Mouse (Mus musculus) frontal cortex, adult (tissue): ENCODE measurements around the gene Ldlrap1.
A peak's percentile ranks its signal among the peaks of the same experiment; 100 is the strongest.

Source experiments
- ATAC-seq: cut with Nextera tagmentation; 2 replicates; pipeline ENCODE4 v1.9.2; 2017; ENCODE audit warnings: mild to moderate bottlenecking, moderate library complexity, mixed read lengths; ENCODE audit not compliant: low TSS enrichment

The Ldlrap1 gene

DNA sequence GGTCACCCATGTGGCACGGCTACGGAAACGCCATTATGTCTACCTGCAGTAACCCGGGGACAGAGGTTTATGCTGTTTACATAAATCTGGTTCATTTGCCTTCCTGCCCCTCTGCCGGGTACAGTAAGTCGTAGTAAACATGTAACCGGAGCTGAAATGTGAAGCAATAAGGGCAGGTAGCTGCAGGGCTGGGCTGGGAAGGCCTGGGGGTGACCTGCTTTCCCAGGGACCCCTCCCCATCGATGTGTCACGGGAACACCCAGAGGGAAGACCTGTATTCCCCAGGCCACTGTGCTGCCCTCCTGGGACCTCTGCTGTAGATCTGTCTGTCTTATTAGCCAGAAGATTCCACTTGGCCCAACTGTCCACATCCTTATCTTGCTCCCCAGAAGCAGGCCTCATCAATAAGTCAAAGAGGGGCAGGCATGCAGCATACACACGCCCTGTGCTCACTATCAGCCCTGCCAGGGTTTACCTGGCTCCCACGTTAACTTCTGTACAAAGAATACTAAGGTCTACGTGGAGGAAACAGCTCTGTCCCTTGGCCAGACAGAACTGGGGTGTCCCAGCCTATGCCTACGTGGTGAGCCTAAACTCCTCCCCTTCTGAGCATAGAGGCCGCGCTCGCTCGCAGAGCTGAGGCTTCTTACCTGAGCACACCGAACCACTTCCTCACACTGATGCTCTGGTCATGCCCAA is 16.0 kb downstream of the Ldlrap1 start:
- no peak for ATAC-seq

GRCm38 (mm10) chr4:134750825-134751224 is 17.0 kb downstream of the Ldlrap1 start:
- no peak for ATAC-seq

- no peak for ATAC-seq
Measured at GRCm38 (mm10) chr4:134750263-134750662, 17.6 kb downstream of the Ldlrap1 start.

DNA sequence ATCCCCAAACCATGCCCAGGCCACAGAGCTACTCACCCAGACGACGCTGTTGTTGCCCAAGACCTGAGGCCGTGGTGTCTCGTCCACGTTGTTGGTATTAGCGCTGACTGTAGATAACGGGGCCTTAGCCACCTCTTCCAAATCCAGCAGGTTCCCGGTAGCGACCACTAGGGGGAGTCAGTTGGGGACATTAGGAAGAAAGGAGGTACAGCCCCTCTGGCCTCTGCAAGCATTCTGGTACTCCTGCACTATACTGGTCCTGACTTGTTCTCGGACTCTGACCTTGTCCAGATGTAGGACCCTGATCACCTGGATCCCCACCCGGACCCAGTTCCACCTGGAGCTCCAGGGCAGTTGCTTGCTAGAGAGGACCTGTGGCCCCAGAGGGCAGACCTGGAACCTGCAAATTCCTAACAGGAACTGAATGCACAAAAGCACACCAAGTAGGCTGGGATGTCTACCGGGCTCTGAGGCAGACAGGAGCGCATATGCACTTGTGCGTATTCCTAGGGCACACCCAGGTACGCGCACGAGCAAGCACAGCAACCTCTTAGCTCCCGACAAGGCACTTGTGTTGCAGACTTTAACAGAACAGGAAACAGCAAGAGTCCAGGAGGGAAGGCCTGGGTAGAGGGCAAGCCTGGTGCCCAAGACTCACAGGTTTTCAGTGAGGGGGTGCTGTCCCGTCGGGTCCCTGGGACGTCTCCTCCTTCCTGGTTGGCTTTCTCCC is 18.4 kb downstream of the Ldlrap1 start:
- no peak for ATAC-seq

GRCm38 (mm10) chr4:134745900-134746661 is 21.7 kb downstream of the Ldlrap1 start:
- ATAC-seq: peak; percentile 67

DNA sequence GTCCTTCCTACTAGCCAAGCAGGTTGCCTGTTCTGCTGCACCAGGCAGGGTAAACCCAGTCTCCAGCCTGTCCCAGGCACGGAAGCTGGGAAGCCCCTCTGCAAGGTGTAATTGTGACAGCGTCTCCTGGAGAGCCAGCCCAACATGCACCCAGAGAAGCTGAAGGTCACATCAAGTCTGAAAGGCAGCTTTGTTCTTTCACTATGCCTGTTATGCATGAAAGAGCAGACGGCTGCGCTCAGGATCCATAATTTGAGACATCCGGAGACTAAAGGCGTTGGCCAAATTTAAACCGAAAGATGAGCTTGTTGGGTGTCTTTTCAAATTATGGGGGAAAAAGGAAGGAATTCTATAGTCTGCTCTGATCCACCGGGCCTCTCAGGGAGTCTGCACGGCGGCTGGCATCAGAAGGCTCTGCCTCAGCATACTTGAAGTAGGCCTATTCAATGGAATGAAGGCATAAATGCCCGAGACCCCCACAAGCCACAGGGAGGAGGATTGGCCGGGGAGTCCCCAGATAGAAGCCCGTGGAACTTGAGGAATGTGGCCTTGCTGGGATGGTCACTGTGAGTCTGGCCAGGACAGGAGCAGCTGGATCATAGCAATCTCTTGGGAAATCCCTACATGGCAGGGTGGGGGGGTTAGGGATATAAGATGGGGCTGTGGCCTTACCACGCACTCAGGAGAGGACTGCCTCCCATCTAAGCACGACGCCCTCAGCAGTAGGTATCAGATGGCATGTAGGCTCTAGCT is 23.8 kb downstream of the Ldlrap1 start:
- no peak for ATAC-seq

GRCm38 (mm10) chr4:134741949-134742348 is 25.9 kb downstream of the Ldlrap1 start:
- no peak for ATAC-seq

- ATAC-seq: no peak
Measured at GRCm38 (mm10) chr4:134740186-134740585, 27.6 kb downstream of the Ldlrap1 start.

DNA sequence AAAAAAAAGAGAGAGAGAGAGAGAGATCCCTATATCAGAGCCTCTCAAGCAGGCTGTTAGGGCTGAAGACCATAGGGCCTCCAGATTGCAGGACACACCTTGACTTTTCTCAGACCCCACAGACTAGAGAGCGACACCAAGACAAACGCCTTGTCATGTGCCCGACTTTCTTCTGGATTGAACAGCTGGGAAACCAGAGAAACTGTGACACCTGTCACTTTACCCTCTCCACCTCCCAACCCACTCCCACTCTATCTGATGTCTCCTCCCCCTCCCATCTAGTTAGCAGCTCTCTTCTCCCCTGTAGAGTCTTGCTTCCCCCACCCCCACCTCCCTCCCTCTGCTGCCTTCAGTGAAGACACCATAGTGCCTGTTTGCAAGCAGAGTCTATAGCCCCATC is 28.3 kb downstream of the Ldlrap1 start:
- ATAC-seq: no peak

GRCm38 (mm10) chr4:134737365-134737910 is 30.4 kb downstream of the Ldlrap1 start:
- ATAC-seq: no peak

DNA sequence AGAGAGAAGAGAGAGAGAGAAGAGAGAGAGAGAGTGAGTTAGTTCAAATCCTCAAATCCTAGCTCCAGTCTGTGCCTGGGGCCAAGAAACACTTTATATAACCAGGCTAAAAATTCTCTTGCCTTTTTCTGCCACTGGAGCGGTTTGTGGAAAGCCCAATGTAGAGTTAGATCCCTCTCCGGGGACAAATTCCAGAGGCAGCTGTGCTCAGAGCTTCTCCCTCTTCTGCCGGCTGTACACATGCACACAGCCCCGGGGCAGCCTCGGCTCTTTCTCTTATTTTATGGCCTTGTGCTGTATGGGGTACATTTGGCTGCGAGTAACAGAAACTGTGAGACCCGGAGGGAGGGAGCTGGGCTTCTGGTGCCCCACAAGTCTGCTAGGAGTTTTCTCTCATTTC is 31.7 kb downstream of the Ldlrap1 start:
- peak; percentile 93 for ATAC-seq

DNA sequence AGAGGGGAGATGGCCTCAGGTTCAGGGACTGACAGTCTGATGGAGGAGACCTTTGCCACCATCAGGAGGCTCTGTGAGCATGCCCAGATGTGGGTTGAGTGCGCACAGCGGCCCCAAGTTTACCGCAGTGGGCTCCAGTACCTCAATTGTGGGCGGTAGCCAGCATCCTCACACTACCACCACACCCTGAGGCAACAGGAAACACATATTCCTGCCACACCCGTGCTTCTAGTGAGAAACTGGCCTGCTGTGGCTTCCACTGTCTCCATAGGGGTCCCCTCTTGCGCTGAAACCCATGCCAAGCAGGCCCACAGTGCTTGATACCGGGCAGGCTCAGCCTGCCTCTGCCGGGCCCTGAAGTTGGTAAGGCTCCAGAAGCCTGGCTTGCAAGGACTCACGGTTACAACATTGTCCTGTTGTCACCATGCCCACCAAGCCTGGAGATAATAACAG is 33.2 kb downstream of the Ldlrap1 start:
- ATAC-seq: no peak

DNA sequence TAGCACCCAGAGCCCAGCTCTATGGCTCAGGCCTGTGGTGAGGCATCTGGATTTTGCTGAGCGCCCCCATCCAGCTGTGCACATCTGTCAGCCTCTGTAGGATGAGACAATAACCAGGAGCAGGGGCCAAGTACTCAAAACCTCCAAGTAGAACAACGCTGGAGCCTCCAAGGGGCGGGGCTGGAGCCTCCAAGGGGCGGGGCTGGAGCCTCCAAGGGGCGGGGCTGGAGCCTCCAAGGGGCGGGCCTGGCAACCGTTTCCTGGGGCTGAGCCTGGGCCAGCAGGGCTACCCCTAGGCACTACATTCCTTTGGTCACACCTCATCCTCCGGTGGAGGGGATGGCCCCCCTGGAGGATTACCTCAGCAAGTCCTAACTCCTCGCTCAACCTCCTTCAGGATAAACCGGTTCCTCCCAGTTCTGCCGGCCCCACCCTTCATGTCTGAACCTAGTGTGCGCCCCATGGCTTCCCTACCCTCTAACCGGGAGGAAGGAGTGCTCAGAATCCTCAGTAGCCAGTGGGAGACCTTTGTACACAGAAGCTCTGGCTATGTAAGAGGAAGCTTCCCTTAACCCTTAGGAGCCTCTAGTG is 33.7 kb downstream of the Ldlrap1 start:
- ATAC-seq: no peak

DNA sequence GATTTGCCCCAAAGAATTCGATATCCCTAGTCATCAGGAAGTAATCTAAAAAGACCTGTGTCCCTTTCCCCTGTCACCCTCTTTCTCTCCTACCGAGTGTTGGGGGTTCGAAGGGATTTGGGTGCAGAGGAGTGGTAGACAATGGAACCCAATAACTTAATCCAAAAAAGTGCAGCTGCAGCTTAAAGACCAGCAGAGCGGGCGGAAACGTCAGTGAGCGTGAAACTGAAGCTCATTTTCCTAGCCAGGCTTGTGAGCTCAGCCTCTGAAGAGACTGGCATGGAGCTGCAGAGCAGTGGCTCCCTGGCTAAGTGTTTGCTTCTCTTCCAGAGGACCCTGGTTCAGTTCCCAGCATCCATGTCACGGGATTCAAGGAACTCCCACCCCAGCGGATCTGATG is 34.5 kb downstream of the Ldlrap1 start:
- ATAC-seq: no peak

DNA sequence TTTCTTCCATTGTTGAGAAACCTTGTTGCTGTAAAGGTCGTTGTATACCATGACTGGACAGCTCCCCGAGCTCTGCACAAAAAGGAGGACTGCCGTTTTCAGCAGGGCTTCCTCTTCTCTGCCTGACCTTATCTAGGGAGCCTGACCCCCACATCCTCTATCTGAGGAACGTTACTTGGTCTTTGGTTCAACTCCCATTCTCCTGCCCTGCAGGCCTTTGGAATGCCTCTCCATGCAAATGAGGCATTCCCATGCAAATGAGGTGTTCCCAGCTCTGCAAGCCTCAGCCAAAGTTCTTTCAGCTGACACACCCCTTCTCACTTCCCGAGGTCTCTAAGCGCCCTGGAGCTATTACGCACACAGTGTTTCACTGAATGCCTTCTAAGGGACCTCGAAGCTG is 37.7 kb downstream of the Ldlrap1 start:
- no peak for ATAC-seq

DNA sequence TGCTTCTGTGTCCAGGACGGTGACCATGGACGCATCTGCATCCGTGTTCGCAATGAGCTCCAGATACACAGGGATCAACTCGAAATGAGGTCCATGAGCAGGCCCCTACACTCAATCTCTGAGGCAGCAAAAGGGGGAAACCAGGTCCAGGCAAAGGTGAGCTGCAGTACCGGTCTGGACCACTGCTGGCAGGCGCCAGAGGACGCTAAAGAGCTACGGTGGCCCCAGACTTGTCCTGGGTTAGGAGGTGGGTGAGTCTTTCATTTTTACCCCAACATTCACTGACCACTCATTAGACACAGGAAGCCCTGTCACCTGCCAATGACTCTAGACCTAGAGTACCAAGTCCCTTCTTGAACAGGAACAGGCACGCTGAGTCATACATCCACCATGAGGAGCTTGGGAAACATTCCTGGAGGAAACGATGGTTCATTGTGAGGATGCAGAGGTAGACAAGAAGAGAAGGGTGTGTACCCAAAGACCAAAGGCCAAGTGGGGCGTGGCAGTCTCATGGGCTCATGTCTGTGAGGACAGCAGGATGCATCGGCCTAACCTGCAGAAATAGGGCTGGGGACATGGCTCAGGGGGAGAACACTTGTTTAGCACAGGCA is 42.0 kb downstream of the Ldlrap1 start:
- no peak for ATAC-seq

DNA sequence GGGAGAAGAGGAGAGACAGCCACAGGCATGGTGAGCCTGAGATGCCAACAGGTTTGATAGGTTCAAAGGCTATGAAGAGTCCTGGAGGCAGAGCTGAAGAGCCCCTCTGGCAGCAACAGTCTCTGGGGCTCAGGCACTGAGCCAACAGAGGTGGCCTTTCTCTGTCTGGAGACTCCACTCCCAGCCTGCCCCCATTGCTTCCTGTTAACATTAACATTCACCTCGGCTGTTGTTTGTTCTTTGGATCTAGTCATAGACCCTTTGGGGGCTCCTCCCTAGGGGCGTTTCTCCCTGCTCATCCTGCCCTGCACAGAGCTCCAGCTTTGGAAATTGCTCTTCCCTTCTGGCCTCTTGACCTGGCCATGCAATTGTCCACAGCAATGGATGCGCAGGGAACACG is 42.9 kb downstream of the Ldlrap1 start:
- no peak for ATAC-seq

- no peak for ATAC-seq
Measured at GRCm38 (mm10) chr4:134723251-134723650, 44.6 kb downstream of the Ldlrap1 start.

GRCm38 (mm10) chr4:134721076-134721475 is 46.7 kb downstream of the Ldlrap1 start:
- ATAC-seq: peak; percentile 57

- ATAC-seq: no peak
Measured at GRCm38 (mm10) chr4:134720371-134720770, 47.5 kb downstream of the Ldlrap1 start.

DNA sequence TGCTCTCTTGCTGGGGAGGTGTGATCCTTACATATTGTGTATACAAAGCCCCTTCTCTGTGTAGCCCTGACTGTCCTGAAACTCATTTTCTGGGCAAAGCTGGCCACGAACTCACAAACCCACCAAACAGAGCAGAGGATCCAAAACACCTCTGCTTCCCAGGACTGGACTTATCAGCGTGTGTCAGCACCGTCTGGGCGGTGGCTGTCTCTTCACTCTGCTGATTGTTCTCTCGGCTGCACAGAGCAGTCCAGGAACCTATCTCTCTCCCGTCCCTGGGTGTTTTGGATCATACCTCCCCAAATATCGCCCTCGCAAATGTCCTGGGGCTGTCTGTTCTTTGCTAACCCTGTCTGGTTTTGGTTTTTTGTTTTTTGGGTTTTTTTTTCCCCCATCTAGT is 48.3 kb downstream of the Ldlrap1 start:
- no peak; the same call in 1 of the 2 replicates for ATAC-seq
